Mouse (Mus musculus) forebrain, embryonic 16.5 days (tissue): ENCODE data around the gene Amy2a5. TPM values are rescaled to one million over a fixed set of nuclear protein-coding genes. Genes with fewer than 3 reads are reported as not detected.
"Not testable (repeated sequence)": the region's sequence is repeated elsewhere in the genome, so short reads cannot be mapped to it uniquely, and the experiment has no call there.

Source experiments
- ATAC-seq: fragments of 200-750 bp; cut with Nextera tagmentation; 2 replicates; pipeline ENCODE4 v1.8.0; 2017; ENCODE audit warnings: mild to moderate bottlenecking, moderate library complexity
- H3K27ac ChIP-seq: fragments of 300-500 bp; sonication (generic); 2 replicates; pipeline ENCODE4 v1.5.1; 2014; ENCODE audit warnings: low read length, control low read depth
- H3K27me3 ChIP-seq: fragments of 300-500 bp; sonication (generic); replicated peaks from 2 replicates; pipeline ENCODE4 v1.6.1; 2014; ENCODE audit warnings: low read length; ENCODE audit not compliant: control insufficient read depth, insufficient read depth
- H3K36me3 ChIP-seq: fragments of 300-500 bp; sonication (generic); 2 replicates; pipeline ENCODE4 v1.6.1; 2014; ENCODE audit not compliant: control insufficient read depth, insufficient read depth
- H3K4me1 ChIP-seq: fragments of 300-500 bp; sonication (generic); replicated peaks from 2 replicates; pipeline ENCODE4 v1.6.1; 2014; ENCODE audit warnings: low read length; ENCODE audit not compliant: control insufficient read depth, insufficient read depth
- H3K4me2 ChIP-seq: fragments of 300-500 bp; sonication (generic); 2 replicates; pipeline ENCODE4 v1.6.1; 2014; ENCODE audit warnings: mild to moderate bottlenecking, low read length, control low read depth
- H3K4me3 ChIP-seq: fragments of 300-500 bp; sonication (generic); replicated peaks from 2 replicates; pipeline ENCODE4 v1.5.1; 2014; ENCODE audit warnings: mild to moderate bottlenecking, low read length, control low read depth
- H3K9ac ChIP-seq: fragments of 300-500 bp; sonication (generic); replicated peaks from 2 replicates; pipeline ENCODE4 v1.6.1; 2014; ENCODE audit warnings: low read depth, low read length, control low read depth
- H3K9me3 ChIP-seq: fragments of 300-500 bp; sonication (generic); 2 replicates; pipeline ENCODE4 v1.6.1; 2016; ENCODE audit warnings: low read length; ENCODE audit not compliant: control insufficient read depth
- WGBS: fragments of 180-500 bp; shearing (Covaris S2); extraction: QIAGEN DNeasy Blood & Tissue Kit; methylation state at CpG from one replicate; pipeline ENCODE4 v1.1.7; 2014; 5-methylcytosine and 5-hydroxymethylcytosine counted together
- polyA plus RNA-seq: library from polyadenylated mRNA; unstranded; fragments of >200 nt; fragmentation: Nextera tagmentation; extraction: Ambion mirVana; gene quantifications from 2 replicates; pipeline ENCODE4 v1.2.1, GENCODE M21; 2015

Amy2a5 gene
- not detected in 2 replicates for polyA plus RNA-seq

DNA sequence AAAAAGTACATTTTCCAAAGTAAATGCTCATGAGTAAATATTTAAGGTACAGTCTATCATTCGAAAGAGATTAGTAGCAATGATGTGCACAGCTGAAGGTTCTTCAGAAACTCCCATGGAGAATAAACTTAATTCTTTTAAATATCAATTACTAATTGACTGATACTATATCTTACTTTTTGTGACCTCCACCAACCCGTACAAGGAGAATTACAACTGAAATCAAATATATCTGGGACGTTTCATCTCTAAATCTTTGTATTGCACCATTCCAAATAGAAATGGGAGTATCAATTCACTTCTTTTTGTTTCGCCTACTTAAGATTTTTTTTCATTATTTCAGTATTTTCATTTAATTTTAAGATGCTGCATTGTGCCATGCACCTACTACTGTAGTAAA lies at the start of gene Amy2a5:
Gene Amy2a5, minus strand, starts transcription at position 101 of the 400 bp plus-strand sequence.
- WGBS = no CpG with 5 or more reads among the region's 4 CpGs
- H3K9me3 ChIP-seq, H3K27ac ChIP-seq, H3K4me3 ChIP-seq, H3K4me1 ChIP-seq, H3K36me3 ChIP-seq, ATAC-seq, H3K4me2 ChIP-seq, H3K27me3 ChIP-seq, H3K9ac ChIP-seq: not testable (repeated sequence)

DNA sequence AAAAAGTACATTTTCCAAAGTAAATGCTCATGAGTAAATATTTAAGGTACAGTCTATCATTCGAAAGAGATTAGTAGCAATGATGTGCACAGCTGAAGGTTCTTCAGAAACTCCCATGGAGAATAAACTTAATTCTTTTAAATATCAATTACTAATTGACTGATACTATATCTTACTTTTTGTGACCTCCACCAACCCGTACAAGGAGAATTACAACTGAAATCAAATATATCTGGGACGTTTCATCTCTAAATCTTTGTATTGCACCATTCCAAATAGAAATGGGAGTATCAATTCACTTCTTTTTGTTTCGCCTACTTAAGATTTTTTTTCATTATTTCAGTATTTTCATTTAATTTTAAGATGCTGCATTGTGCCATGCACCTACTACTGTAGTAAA lies 32.7 kb upstream of the Amy2a5 start, which contains the start of gene Amy2a4:
Gene Amy2a4, minus strand, starts transcription at position 101 of the 400 bp plus-strand sequence.
- not testable (repeated sequence) for H3K27ac ChIP-seq, H3K4me2 ChIP-seq, ATAC-seq, H3K4me3 ChIP-seq, H3K4me1 ChIP-seq, H3K36me3 ChIP-seq, H3K27me3 ChIP-seq, H3K9me3 ChIP-seq, H3K9ac ChIP-seq
- WGBS = no CpG with 5 or more reads among the region's 4 CpGs

DNA sequence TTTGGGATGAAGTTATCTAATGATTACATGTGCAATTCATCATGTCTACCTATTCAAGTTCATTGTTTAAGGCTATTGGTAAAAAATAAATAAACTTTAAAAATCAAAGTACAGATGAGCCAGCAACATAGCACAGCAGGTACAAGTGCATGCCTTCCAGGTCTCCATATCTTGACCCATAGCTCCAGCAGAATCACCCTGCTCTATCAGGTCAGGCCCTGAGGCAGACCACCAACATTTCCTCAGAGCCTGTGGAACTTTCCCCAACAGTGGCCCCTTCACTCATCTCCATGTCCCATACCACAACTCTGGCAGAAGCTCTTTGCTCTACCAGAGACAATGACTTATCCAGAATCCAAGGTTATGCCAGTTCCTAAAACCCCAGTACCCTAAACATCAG lies 21.6 kb upstream of the Amy2a5 start:
- H3K27ac ChIP-seq, H3K4me1 ChIP-seq, H3K4me2 ChIP-seq, H3K9me3 ChIP-seq, H3K9ac ChIP-seq, H3K4me3 ChIP-seq, H3K27me3 ChIP-seq, H3K36me3 ChIP-seq, ATAC-seq: not testable (repeated sequence)

DNA sequence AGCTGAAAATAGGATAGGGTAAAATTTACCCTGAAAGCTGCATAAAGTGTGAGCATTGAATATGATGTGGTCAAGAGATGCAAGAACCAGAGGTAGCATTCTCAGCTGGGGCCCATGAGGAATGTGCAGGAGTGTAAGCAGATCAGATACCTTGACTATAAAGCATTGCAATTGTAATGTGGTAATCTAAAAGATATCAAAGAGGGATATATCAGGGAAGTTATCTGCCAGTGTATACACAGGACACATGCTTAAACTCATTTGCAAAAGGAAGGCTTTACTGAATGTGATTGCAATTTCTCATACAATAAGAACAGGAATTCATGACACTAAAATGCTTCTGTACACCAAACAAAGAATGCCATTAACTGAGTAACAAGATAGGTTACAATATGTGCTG lies 20.9 kb upstream of the Amy2a5 start:
- not testable (repeated sequence) for ATAC-seq, H3K4me3 ChIP-seq, H3K27me3 ChIP-seq, H3K9ac ChIP-seq, H3K36me3 ChIP-seq, H3K4me1 ChIP-seq, H3K4me2 ChIP-seq, H3K27ac ChIP-seq, H3K9me3 ChIP-seq

DNA sequence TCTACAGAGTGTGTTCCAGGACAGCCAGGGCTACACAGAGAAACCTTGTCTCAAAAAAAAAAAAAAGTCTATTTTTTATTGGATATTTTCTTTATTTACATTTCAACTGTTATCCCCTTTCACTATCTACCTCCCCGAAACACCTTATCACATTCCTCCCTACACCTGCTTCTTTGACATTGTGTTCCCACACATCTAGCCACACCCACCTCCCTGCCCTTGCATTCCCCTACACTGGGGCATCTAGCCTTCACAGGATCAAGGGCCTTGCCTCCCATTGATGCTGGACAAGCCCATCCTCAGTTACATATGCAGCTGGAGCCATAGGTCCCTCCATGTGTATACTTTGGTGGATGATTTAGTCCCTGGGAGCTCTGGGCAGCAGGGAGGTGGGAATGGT lies 31.5 kb downstream of the Amy2a5 start:
- Histone ChIP-seq H3K9ac (no peak overlapping the region), H3K27me3 (no peaks in the 10 kb centered on the region), H3K36me3 (no peaks in the 10 kb centered on the region), H3K4me1 (no peaks in the 10 kb centered on the region), H3K9me3 (no peaks in the 10 kb centered on the region), H3K27ac (no peak overlapping the region), H3K4me2 (no peak overlapping the region), H3K4me3 (no peak overlapping the region)
- WGBS = 91% methylated on average over 1 of the region's 1 CpGs
- no peak for ATAC-seq

Other genes starting within 250 kb of the Amy2a5 start
- gene Amy2a4, start 32.6 kb upstream of the Amy2a5 start, polyA plus RNA-seq = not detected in 2 replicates
- not detected in 2 replicates for gene Amy2a3, start 65.2 kb upstream of the Amy2a5 start, polyA plus RNA-seq
- not detected in 2 replicates for gene Amy2a2, start 97.8 kb upstream of the Amy2a5 start, polyA plus RNA-seq